Mouse (Mus musculus) CH12.LX (cell line): Measurements from ENCODE around the gene Astn2. TPM values are rescaled to one million over a fixed set of nuclear protein-coding genes. Genes with fewer than 3 reads are reported as not detected.

ENCODE experiments used
- DNase-seq: peaks from one replicate; pipeline ENCODE4 v3.0.0-alpha.2; 2013; ENCODE audit errors: extremely low read depth
- H3K27ac ChIP-seq: 2 replicates; pipeline ENCODE4 v1.5.1; 2012; ENCODE audit warnings: low read depth, mild to moderate bottlenecking, control low read depth, moderate library complexity; ENCODE audit not compliant: insufficient read depth
- H3K27me3 ChIP-seq: replicated peaks from 2 replicates; pipeline ENCODE3; 2012; ENCODE audit warnings: inconsistent platforms
- H3K36me3 ChIP-seq, 2 experiments: replicated peaks in 1 of 2; 2 replicates each; pipeline versions ENCODE3 to v1.6.1; 2012; ENCODE audit warnings: inconsistent platforms in 1 of 2, low read length in 1 of 2, mild to moderate bottlenecking in 1 of 2, mixed read lengths in 1 of 2, moderate library complexity in 1 of 2; ENCODE audit not compliant: control insufficient read depth in 1 of 2, insufficient read depth in 1 of 2
- H3K4me1 ChIP-seq, 2 experiments: 2 replicates each; pipeline ENCODE4 v1.6.1; 2012; ENCODE audit warnings: inconsistent platforms in 1 of 2, moderate library complexity in 1 of 2; ENCODE audit not compliant: insufficient read depth in 2 of 2, control insufficient read depth in 1 of 2
- H3K4me2 ChIP-seq: 2 replicates; pipeline ENCODE4 v1.6.1; 2012; ENCODE audit warnings: low read depth, mild to moderate bottlenecking, control low read depth; ENCODE audit not compliant: poor library complexity, insufficient read depth, severe bottlenecking
- H3K4me3 ChIP-seq, 3 experiments: fragments of 150-350 bp in 1 of 3; sonication (generic) in 1 of 3; replicated peaks in 1 of 3; 2 replicates each; pipeline versions ENCODE3 to v1.5.1; 2011 to 2012; ENCODE audit warnings: low read depth in 2 of 3, low read length in 2 of 3, mild to moderate bottlenecking in 2 of 3, moderate library complexity in 2 of 3, control low read depth in 1 of 3, improper control_type of control experiment in 1 of 3, inconsistent platforms in 1 of 3, mixed read lengths in 1 of 3; ENCODE audit not compliant: poor library complexity in 1 of 3
- H3K79me2 ChIP-seq: replicated peaks from 2 replicates; pipeline ENCODE4 v1.6.1; 2012; ENCODE audit warnings: mild to moderate bottlenecking, moderate library complexity; ENCODE audit not compliant: control insufficient read depth, poor library complexity, insufficient read depth, severe bottlenecking; ENCODE audit errors: extremely low read depth
- H3K9ac ChIP-seq: 2 replicates; pipeline ENCODE4 v1.6.1; 2012; ENCODE audit warnings: low read depth, mild to moderate bottlenecking, control low read depth, moderate library complexity; ENCODE audit not compliant: insufficient read depth
- H3K9me3 ChIP-seq: replicated peaks from 2 replicates; pipeline ENCODE3; 2012; ENCODE audit warnings: low read length, inconsistent platforms, mixed read lengths
- BHLHE40 ChIP-seq: IDR thresholded peaks from 2 replicates; pipeline ENCODE4 v1.6.1; 2011; ENCODE audit warnings: mild to moderate bottlenecking, low read depth, low read length, improper control_type of control experiment
- CHD1 ChIP-seq: IDR thresholded peaks from 2 replicates; pipeline ENCODE4 v1.6.1; 2012; ENCODE audit warnings: low read depth, low read length, improper control_type of control experiment, inconsistent platforms
- CHD2 ChIP-seq: IDR thresholded peaks from 2 replicates; pipeline ENCODE4 v1.6.1; 2011; ENCODE audit warnings: low read length, improper control_type of control experiment
- EP300 ChIP-seq: IDR thresholded peaks from 2 replicates; pipeline ENCODE4 v1.6.1; 2011; ENCODE audit warnings: low read length, improper control_type of control experiment
- ETS1 ChIP-seq: conservative IDR thresholded peaks from 2 replicates; pipeline ENCODE4 v1.6.1; 2012; ENCODE audit warnings: low read depth, mild to moderate bottlenecking, inconsistent platforms, low read length, improper control_type of control experiment, moderate library complexity
- IRF4 ChIP-seq: IDR thresholded peaks from 2 replicates; pipeline ENCODE4 v1.6.1; 2014; ENCODE audit warnings: low read depth, mild to moderate bottlenecking, inconsistent platforms, low read length, improper control_type of control experiment
- MAX ChIP-seq: IDR thresholded peaks from 2 replicates; pipeline ENCODE4 v1.6.1; 2011; ENCODE audit warnings: low read length, improper control_type of control experiment
- MAZ ChIP-seq: IDR thresholded peaks from 2 replicates; pipeline ENCODE4 v1.6.1; 2012; ENCODE audit warnings: low read depth, mild to moderate bottlenecking, inconsistent platforms, low read length, improper control_type of control experiment, moderate library complexity
- MEF2A ChIP-seq: IDR thresholded peaks from 2 replicates; pipeline ENCODE4 v1.6.1; 2014; ENCODE audit warnings: low read depth, mild to moderate bottlenecking, inconsistent platforms, low read length, improper control_type of control experiment, borderline replicate concordance
- NRF1 ChIP-seq: IDR thresholded peaks from 2 replicates; pipeline ENCODE4 v1.6.1; 2014; ENCODE audit warnings: low read depth, mild to moderate bottlenecking, inconsistent platforms, low read length, improper control_type of control experiment, moderate library complexity
- PAX5 ChIP-seq: IDR thresholded peaks from 2 replicates; pipeline ENCODE4 v1.6.1; 2012; ENCODE audit warnings: low read length, inconsistent platforms, mixed read lengths
- POLR2A ChIP-seq: IDR thresholded peaks from 2 replicates; pipeline ENCODE4 v1.6.1; 2011; ENCODE audit warnings: low read depth, mild to moderate bottlenecking, improper control_type of control experiment, low read length
- RAD21 ChIP-seq: IDR thresholded peaks from 2 replicates; pipeline ENCODE4 v1.6.1; 2011; ENCODE audit warnings: low read depth, mild to moderate bottlenecking, low read length, improper control_type of control experiment, moderate library complexity
- RCOR1 ChIP-seq: conservative IDR thresholded peaks from 2 replicates; pipeline ENCODE4 v1.6.1; 2012; ENCODE audit warnings: low read depth, mild to moderate bottlenecking, inconsistent platforms, low read length, improper control_type of control experiment
- SMC3 ChIP-seq: IDR thresholded peaks from 2 replicates; pipeline ENCODE4 v1.6.1; 2011; ENCODE audit warnings: low read depth, low read length, improper control_type of control experiment
- TBP ChIP-seq: conservative IDR thresholded peaks from 2 replicates; pipeline ENCODE4 v1.6.1; 2011; ENCODE audit warnings: low read depth, low read length, improper control_type of control experiment
- TCF12 ChIP-seq: IDR thresholded peaks from 2 replicates; pipeline ENCODE4 v1.6.1; 2014; ENCODE audit warnings: low read depth, mild to moderate bottlenecking, inconsistent platforms, low read length, improper control_type of control experiment
- USF1 ChIP-seq: IDR thresholded peaks from 2 replicates; pipeline ENCODE4 v1.6.1; 2014; ENCODE audit warnings: low read depth, mild to moderate bottlenecking, inconsistent platforms, low read length, improper control_type of control experiment
- USF2 ChIP-seq: conservative IDR thresholded peaks from 2 replicates; pipeline ENCODE4 v1.6.1; 2011; ENCODE audit warnings: low read depth, low read length, improper control_type of control experiment
- ZC3H11A ChIP-seq: IDR thresholded peaks from 2 replicates; pipeline ENCODE4 v1.6.1; 2012; ENCODE audit warnings: low read depth, mild to moderate bottlenecking, inconsistent platforms, low read length, improper control_type of control experiment
- ZKSCAN1 ChIP-seq: IDR thresholded peaks from 2 replicates; pipeline ENCODE4 v1.6.1; 2012; ENCODE audit warnings: low read depth, inconsistent platforms, low read length, improper control_type of control experiment, borderline replicate concordance
- ZMIZ1 ChIP-seq: IDR thresholded peaks from 2 replicates; pipeline ENCODE4 v1.6.1; 2012; ENCODE audit warnings: low read depth, mild to moderate bottlenecking, inconsistent platforms, low read length, improper control_type of control experiment
- ZNF384 ChIP-seq: IDR thresholded peaks from 2 replicates; pipeline ENCODE4 v1.6.1; 2012; ENCODE audit warnings: low read depth, low read length, improper control_type of control experiment, inconsistent platforms
- dilution Hi-C: fragments of 300-500 bp; cut with MboI; formaldehyde crosslinking; loops from 2 replicates; pipeline ENCODE4 v1.14.3; 2020; ENCODE audit warnings: low sequenced_read_pairs; ENCODE audit not compliant: extremely low pct_unique_long_range_greater_than_20kb, extremely low pct_ligation_motif_present
- in situ Hi-C: fragments of 300-500 bp; cut with MboI; formaldehyde crosslinking; loops from 3 replicates; pipeline ENCODE4 v1.14.3; 2019; ENCODE audit warnings: low sequenced_read_pairs, low pct_ligation_motif_present, low pct_unique_long_range_greater_than_20kb, mixed read lengths
- polyA plus RNA-seq: library from polyadenylated mRNA; unstranded; fragments of >175 nt; gene quantifications from 2 replicates; pipeline ENCODE4 v1.2.1, GENCODE M21; 2012; ENCODE audit warnings: low read depth; ENCODE audit not compliant: insufficient read length
- total RNA-seq, 2 experiments: library from RNA; depleted of rRNA; stranded (reverse); fragments of 300-350 nt in 1 of 2; fragments of >200 nt in 1 of 2; gene quantifications; 2 replicates each; pipeline ENCODE4 v1.2.3; 2012 to 2014

The Astn2 gene
- total and polyA plus RNA-seq, 3 experiments: not detected

DNA sequence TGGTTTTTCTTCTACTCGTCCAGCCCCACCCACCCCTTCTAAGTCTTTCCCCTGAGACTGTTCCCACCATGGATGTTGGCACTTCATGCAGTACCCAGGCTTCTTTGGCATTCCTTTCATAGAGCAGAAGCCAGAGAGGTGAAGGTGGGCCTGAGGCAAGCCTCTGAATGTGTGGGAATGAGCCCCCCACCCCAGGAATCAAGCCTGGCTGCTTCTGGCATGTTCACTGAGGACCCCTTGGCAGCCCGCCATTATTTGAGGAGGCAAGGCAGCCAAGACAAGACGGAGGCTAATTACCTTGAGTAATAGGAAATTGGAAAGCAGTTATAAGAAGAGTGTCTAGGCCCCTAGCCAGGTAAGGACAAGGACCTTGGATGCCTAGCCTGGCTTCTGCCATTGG is 973.6 kb downstream of the Astn2 start:
- no peaks in the 10 kb centered on the region for H3K27me3 ChIP-seq
- in situ Hi-C loops: no loop called here
- no peak for DNase-seq

DNA sequence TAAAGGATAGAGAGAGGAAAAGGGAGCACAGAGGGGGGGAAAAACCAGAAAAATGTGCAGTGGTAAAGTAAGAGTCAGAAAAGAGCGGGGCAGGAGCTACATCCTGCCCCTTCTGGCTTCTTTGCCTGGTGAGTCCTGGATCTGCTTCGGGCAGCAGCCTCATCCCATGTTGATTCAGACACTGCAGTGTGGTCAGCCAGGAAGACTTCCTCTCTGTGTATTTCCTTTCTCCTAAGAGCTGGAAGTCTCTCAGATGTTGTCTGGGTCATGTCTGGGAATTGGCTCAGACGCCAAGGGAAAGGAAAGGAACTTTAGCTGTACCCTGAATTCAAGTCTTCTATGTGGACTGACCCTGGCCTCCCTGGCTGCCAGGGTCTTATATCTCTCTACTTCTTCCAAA is 976.9 kb downstream of the Astn2 start:
- Histone ChIP-seq H3K36me3 (no peaks in the 10 kb centered on the region), H3K9ac (no peak overlapping the region), H3K4me2 (no peak overlapping the region), H3K4me3 (no peak overlapping the region), H3K27me3 (no peaks in the 10 kb centered on the region), H3K9me3 (peaks cover 47% of the 10 kb centered on the region), H3K27ac (no peak overlapping the region), H3K79me2 (no peaks in the 10 kb centered on the region), H3K4me1 (no peaks in the 10 kb centered on the region)
- in situ Hi-C loops (no loop called here), dilution Hi-C loops (no loop called here)
- DNase-seq: no peak
- TF ChIP-seq ZNF384 (no peak), ZC3H11A (no peak), CHD1 (no peak), NRF1 (no peak), TBP (no peak), MAX (no peak), ETS1 (no peak), TCF12 (no peak), SMC3 (no peak)

More for the DNA sequence above, 973.6 kb downstream of the Astn2 start:
- dilution Hi-C loops: no loop called here
- Histone ChIP-seq H3K9ac (no peak overlapping the region), H3K36me3 (no peaks in the 10 kb centered on the region), H3K27ac (no peak overlapping the region), H3K9me3 (peaks cover 37% of the 10 kb centered on the region), H3K4me1 (no peaks in the 10 kb centered on the region), H3K4me3 (no peak overlapping the region), H3K4me2 (no peak overlapping the region), H3K79me2 (no peaks in the 10 kb centered on the region)
- TF ChIP-seq USF2 (no peak), CHD2 (no peak), EP300 (no peak), ZMIZ1 (no peak), USF1 (no peak), SMC3 (no peak), BHLHE40 (no peak), CHD1 (no peak)

DNA sequence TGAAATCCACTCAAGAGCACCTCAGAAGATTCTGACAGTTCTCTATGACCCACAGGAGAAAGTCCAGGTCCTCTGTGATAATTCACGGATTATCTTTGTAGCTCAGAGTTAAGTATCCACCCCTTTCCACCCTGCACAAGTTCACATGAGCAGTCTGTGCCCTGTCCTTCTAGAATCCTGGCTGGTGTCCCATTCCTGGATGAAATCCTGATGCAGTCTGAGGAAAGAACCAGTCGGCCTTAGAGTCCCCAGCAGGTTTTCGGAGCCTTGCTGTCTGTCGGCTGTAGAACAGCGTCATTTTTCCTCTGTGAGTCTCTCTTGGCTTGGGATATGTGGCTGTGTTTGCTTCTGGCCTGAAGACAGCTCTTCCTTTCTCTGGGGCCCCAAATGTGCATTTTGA is 978.0 kb downstream of the Astn2 start:
- no peak overlapping the region for H3K4me3 ChIP-seq
- peaks cover 48% of the 10 kb centered on the region for H3K9me3 ChIP-seq
- dilution Hi-C loops: no loop called here
- no peaks in the 10 kb centered on the region for H3K36me3 ChIP-seq
- H3K4me2 ChIP-seq: no peak overlapping the region
- no peak overlapping the region for H3K9ac ChIP-seq
- DNase-seq: no peak
- TF ChIP-seq POLR2A: no peak
- no peak for TF ChIP-seq MAZ
- TF ChIP-seq PAX5: no peak
- no peak for TF ChIP-seq ZC3H11A
- no peak for TF ChIP-seq ZMIZ1
- TF ChIP-seq USF1: no peak
- TF ChIP-seq SMC3: no peak
- no peak for TF ChIP-seq MEF2A
- no peak for TF ChIP-seq CHD2
- no peak for TF ChIP-seq USF2
- no peak for TF ChIP-seq ZKSCAN1
- TF ChIP-seq RCOR1: no peak
- no peak for TF ChIP-seq NRF1
- TF ChIP-seq RAD21: no peak
- TF ChIP-seq IRF4: no peak
- TF ChIP-seq MAX: no peak
- TF ChIP-seq, all 38 proteins: peak for 0
- Histone ChIP-seq H3K4me1 (no peaks in the 10 kb centered on the region), H3K79me2 (no peaks in the 10 kb centered on the region), H3K27me3 (no peaks in the 10 kb centered on the region), H3K27ac (no peak overlapping the region)
- in situ Hi-C loops: no loop called here
